Mouse (Mus musculus) CD8-positive naive resting alpha-beta T cell, adult 2 months (primary cell): ENCODE data around the gene Erbb2.

Experiments used
- DNase-seq, 2 experiments: peaks; one replicate each; pipeline ENCODE4 v3.0.0; 2022; ENCODE audit warnings: low read depth in 2 of 2, low spot score in 2 of 2

Gene Erbb2

DNA sequence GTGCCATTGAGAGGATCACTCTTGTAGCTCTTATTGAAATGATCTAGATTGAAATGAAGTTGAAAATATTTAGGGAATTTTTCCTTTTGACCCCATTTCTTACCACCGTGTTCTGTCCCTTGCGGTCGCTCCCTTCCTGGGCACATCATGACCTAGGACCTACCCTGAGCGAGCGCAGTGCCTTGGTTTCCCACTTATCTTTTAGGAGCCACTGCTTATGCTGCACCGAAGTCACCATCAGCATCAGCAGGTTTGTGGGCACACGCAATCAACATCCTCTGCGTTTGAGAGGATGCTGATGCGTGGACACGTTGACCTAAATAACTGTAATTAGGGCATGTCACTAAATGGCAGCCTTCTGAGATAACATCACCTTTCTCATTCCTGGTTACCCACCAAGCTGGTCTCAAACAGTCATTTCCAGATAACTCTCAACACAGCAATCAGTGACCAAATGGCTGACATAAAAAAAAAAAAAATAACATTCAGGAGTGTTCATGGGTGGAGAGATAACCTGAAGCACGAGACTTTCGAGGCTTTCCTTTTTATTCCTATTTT lies 67.7 kb downstream of the Erbb2 start:
- DNase-seq = no peak

DNA sequence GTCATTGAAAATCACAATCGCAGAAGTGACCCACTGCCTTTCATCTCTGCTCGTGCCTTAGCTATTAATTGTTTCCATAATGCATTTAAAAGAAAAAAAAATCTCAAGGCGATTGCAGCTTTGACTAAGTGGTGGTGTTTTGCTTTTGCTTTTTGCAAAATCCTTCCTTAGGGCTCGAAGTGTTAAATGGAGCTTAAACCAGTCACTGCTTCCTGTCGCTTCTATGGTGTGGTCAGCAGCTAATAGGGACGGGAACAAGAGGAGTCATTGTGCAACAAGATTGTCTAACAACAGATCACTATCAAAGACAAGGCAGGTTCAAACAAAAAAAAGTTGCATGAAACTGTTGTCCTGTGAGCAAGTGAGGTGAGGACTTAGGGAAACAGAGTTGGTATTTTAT lies 69.0 kb downstream of the Erbb2 start:
- DNase-seq = no peak

DNA sequence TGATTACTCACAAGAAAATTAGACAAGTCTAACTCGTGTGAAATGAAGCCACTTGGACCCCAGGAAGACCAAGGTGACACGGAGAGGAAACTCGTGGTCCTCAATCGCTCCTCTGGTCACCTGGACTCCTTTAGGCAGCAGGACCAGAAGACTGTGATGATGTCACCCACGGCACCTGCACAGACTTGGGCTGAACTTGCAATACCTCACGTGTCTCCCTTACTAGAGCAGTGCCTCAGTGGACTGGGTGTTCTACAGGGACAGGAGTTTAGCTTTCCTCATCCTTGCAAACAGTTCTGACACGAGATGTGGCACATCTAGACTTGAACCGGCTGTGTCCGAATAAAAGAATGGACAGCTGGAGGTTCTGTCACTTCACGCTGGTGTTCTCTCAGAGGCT lies 69.8 kb downstream of the Erbb2 start:
- no peak for DNase-seq

DNA sequence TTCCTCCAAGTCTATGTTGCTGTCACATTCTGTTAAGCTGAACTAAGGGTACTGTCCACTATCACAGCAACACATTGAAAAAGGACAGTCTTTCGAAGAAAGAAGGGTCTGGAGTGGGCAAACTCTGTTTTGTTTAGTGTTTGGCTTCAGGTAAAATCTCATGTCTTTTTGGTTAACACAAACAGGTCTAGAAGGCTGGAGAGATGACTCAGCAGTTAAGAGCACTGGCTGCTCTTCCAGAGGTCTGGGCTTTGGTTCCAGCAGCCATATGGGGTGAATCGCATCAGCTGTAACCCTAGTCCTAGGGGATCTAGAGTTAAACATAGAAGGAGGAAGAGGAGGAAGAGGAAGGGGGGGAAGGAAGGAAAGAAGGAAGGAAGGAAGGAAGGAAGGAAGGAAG lies 73.5 kb downstream of the Erbb2 start:
- no peak for DNase-seq
